Mouse (Mus musculus) midbrain, embryonic 12.5 days (tissue): ENCODE results near the gene Srsf6. TPM values are rescaled to one million over a fixed set of nuclear protein-coding genes. Genes with fewer than 3 reads are reported as not detected.

Experiments
- ATAC-seq: fragments of 200-750 bp; cut with Nextera tagmentation; 2 replicates; pipeline ENCODE4 v1.8.0; 2017; ENCODE audit warnings: low read depth, moderate TSS enrichment, moderate library complexity; ENCODE audit not compliant: low FRiP score
- H3K27ac ChIP-seq: fragments of 300-500 bp; sonication (generic); replicated peaks from 2 replicates; pipeline ENCODE4 v1.5.1; 2016; ENCODE audit warnings: mild to moderate bottlenecking
- H3K27me3 ChIP-seq: fragments of 300-500 bp; sonication (generic); 2 replicates; pipeline ENCODE4 v1.6.1; 2016; ENCODE audit warnings: mild to moderate bottlenecking
- H3K36me3 ChIP-seq: fragments of 300-500 bp; sonication (generic); 2 replicates; pipeline ENCODE4 v1.6.1; 2016
- H3K4me1 ChIP-seq: fragments of 300-500 bp; sonication (generic); 2 replicates; pipeline ENCODE4 v1.6.1; 2016
- H3K4me2 ChIP-seq: fragments of 300-500 bp; sonication (generic); replicated peaks from 2 replicates; pipeline ENCODE4 v1.6.1; 2016; ENCODE audit warnings: mild to moderate bottlenecking, moderate library complexity
- H3K4me3 ChIP-seq: fragments of 300-500 bp; sonication (generic); 2 replicates; pipeline ENCODE4 v1.5.1; 2016; ENCODE audit warnings: mild to moderate bottlenecking
- H3K9ac ChIP-seq: fragments of 300-500 bp; sonication (generic); replicated peaks from 2 replicates; pipeline ENCODE4 v1.6.1; 2016; ENCODE audit warnings: mild to moderate bottlenecking, moderate library complexity
- H3K9me3 ChIP-seq: fragments of 300-500 bp; sonication (generic); 2 replicates; pipeline ENCODE4 v1.6.1; 2016; ENCODE audit warnings: mild to moderate bottlenecking
- WGBS: fragments of 180-500 bp; shearing (Covaris S2); methylation state at CpG from one replicate; pipeline ENCODE4 v1.1.7; 2016; 5-methylcytosine and 5-hydroxymethylcytosine counted together
- polyA plus RNA-seq: library from polyadenylated mRNA; unstranded; fragments of >200 nt; fragmentation: Nextera tagmentation; extraction: Ambion mirVana; gene quantifications from 2 replicates; pipeline ENCODE4 v1.2.1, GENCODE M21; 2016

Srsf6 gene
- polyA plus RNA-seq, 1 experiment from 2014 or later: 267 TPM

- no peak overlapping the region for H3K27ac ChIP-seq
- no peak overlapping the region for H3K4me3 ChIP-seq
- no peaks in the 10 kb centered on the region for H3K9me3 ChIP-seq
- H3K4me1 ChIP-seq: peaks cover 10% of the 10 kb centered on the region
- ATAC-seq: no peak
- H3K4me2 ChIP-seq: no peak overlapping the region
- H3K27me3 ChIP-seq: 0 out of 2 replicates have a peak, but pooled peaks cover 4% of the 10 kb centered on the region
- H3K9ac ChIP-seq: no peak overlapping the region
- WGBS: 95% methylated on average over 3 of the region's 3 CpGs
- peaks cover 77% of the 10 kb centered on the region for H3K36me3 ChIP-seq
These were observed 4.4 kb downstream of the Srsf6 start for GRCm38 (mm10) chr2:162935700-162936099.

- peaks cover 14% of the 10 kb centered on the region for H3K4me1 ChIP-seq
- H3K4me3 ChIP-seq: no peak overlapping the region
- peaks cover 60% of the 10 kb centered on the region for H3K36me3 ChIP-seq
- H3K4me2 ChIP-seq: no peak overlapping the region
- H3K9me3 ChIP-seq: no peaks in the 10 kb centered on the region
- no peak overlapping the region for H3K27ac ChIP-seq
- H3K9ac ChIP-seq: no peak overlapping the region
- H3K27me3 ChIP-seq: peaks cover 36% of the 10 kb centered on the region
- ATAC-seq: no peak
- WGBS: 87% methylated on average over 1 of the region's 1 CpGs
These were observed 8.2 kb downstream of the Srsf6 start for GRCm38 (mm10) chr2:162939562-162939961.

DNA sequence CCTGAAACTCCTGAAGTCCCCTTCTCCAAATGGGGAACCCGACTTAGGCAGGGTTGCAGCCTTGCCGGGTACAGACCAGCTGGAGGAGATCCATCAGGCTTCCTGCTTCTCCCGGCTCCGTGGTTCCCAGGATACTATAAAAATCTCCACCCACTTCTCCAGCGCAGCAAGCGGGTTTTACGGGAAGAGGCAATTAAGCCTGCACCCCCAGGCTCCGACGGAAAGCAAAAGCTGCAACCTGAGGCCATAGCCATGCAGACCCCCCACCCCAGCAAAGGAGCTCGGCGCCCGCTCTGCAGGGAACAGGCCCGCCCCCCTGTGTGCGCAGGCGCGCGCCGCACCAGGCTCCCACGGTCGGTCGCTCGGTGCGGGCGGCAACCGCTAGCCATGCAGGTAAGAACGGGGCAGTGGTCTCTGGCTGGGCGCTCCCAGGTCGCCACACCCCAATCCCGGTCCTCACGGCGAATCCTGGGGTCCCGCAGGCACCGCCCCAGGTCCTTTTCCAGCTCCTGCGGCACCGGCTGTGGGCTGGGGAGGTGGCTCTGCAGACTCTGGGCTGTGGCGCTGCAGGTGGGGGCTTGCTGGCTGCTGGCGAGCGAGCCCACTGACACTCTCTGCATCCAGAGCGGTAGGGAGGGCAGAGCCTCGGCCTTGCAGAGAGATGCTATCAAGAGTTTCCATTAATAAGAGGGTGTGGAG, 12.0 kb downstream of the Srsf6 start, which contains the start of gene L3mbtl1:
TSS of gene L3mbtl1 (plus strand) at position 325 of the 699 bp plus-strand sequence.
- H3K9me3 ChIP-seq: no peaks in the 10 kb centered on the region
- peak within 1 kb of the TSS; percentile 68 for H3K9ac ChIP-seq
- peak within 1 kb of the TSS; percentile 97 for H3K4me2 ChIP-seq
- under 1% methylated on average over 40 of the region's 40 CpGs for WGBS
- H3K27me3 ChIP-seq: peaks cover 39% of the 10 kb centered on the region
- peak; percentile 59 for ATAC-seq
- H3K4me1 ChIP-seq: peaks cover 14% of the 10 kb centered on the region
- peaks cover 24% of the 10 kb centered on the region for H3K36me3 ChIP-seq
- no peak within 1 kb of the TSS for H3K27ac ChIP-seq
- peak within 1 kb of the TSS; percentile 56 for H3K4me3 ChIP-seq

- ATAC-seq: no peak
- H3K36me3 ChIP-seq: peaks cover 18% of the 10 kb centered on the region
- H3K4me1 ChIP-seq: peaks cover 14% of the 10 kb centered on the region
- peak overlapping the region; percentile 56 for H3K4me3 ChIP-seq
- H3K4me2 ChIP-seq: peak overlapping the region; percentile 97
- H3K27me3 ChIP-seq: peaks cover 39% of the 10 kb centered on the region
- no peaks in the 10 kb centered on the region for H3K9me3 ChIP-seq
- H3K27ac ChIP-seq: no peak overlapping the region
- WGBS: 8% methylated on average over 11 of the region's 11 CpGs
- 0 out of 2 replicates have a peak overlapping the region, but pooled peaks have one; percentile 24 for H3K9ac ChIP-seq
These were observed 12.6 kb downstream of the Srsf6 start for GRCm38 (mm10) chr2:162943931-162944330.

DNA sequence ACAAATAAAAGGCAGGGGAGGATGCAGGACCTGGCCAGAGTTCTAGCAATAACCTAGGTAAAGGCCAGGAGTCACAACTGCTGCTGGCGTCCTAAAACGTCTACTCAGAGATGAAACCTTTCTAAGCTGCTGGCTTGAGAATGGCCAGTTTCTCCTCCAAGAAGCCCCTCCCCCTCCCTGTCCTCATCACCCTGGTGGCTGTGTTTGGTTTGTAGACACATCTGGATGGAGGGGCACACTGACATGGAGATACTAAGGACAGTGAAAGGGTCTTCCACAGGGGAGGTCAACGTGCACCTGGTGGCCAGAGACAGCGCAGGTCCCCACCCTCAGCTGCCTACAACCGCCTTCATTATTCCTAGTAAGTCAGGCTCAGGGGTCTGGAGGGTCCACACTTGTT, 15.6 kb downstream of the Srsf6 start:
- H3K27me3 ChIP-seq: peaks cover 23% of the 10 kb centered on the region
- no peak overlapping the region for H3K4me2 ChIP-seq
- WGBS: 85% methylated on average over 5 of the region's 5 CpGs
- H3K9ac ChIP-seq: no peak overlapping the region
- no peaks in the 10 kb centered on the region for H3K36me3 ChIP-seq
- no peak overlapping the region for H3K4me3 ChIP-seq
- no peak overlapping the region for H3K27ac ChIP-seq
- ATAC-seq: no peak
- no peaks in the 10 kb centered on the region for H3K9me3 ChIP-seq
- peaks cover 14% of the 10 kb centered on the region for H3K4me1 ChIP-seq

DNA sequence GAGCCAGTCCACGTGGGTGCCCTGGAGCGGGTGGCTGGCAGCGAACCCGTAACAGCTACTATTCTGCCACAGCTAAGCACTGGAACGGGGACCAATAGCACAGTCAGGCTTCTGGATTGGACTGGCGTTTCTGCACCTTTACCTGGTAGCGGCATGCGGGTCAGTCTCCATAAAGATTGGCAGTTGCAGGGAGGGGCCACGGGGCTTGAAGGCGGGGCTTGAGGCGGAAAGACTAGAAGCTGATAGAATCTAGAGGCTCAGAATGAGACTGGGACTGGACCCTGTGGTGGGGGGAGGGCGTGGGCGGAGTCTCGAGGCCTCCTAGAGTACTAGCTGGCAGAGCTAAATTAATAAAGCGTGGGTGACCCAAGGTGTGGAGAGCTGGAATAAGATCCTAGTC, 16.4 kb downstream of the Srsf6 start:
- Histone ChIP-seq H3K27me3 (peaks cover 19% of the 10 kb centered on the region), H3K9me3 (no peaks in the 10 kb centered on the region), H3K27ac (no peak overlapping the region), H3K9ac (no peak overlapping the region), H3K4me1 (peaks cover 10% of the 10 kb centered on the region), H3K36me3 (no peaks in the 10 kb centered on the region), H3K4me3 (peak overlapping the region; percentile 15; the same call in 1 of the 2 replicates), H3K4me2 (peak overlapping the region; percentile 36)
- 41% methylated on average over 15 of the region's 15 CpGs for WGBS
- ATAC-seq: no peak

DNA sequence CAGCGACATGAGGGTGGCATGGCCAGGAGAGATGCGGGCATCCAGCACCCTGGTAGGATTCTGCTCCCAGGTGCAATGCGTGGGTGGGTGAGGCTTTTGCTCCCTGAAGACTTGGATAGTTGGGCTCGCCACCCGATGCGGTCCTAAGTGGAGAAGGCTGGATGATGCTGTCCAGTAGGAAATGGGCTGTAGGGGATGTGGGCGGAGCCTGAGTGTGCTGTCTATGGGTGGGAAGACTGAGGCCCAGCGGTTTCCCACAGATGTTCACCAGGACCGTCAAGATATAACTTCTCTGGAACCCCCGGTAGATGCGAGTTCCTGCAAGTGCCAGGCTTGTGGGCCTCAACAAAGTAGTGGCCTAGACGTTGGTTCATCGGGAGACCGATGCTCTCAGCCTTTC, 16.9 kb downstream of the Srsf6 start:
- Histone ChIP-seq H3K27me3 (peaks cover 15% of the 10 kb centered on the region), H3K4me2 (peak overlapping the region; percentile 36), H3K36me3 (no peaks in the 10 kb centered on the region), H3K9me3 (no peaks in the 10 kb centered on the region), H3K9ac (no peak overlapping the region), H3K27ac (no peak overlapping the region), H3K4me3 (peak overlapping the region; percentile 15; the same call in 1 of the 2 replicates), H3K4me1 (peaks cover 7% of the 10 kb centered on the region; the same call in 1 of the 2 replicates)
- ATAC-seq: no peak
- WGBS: 63% methylated on average over 14 of the region's 14 CpGs

DNA sequence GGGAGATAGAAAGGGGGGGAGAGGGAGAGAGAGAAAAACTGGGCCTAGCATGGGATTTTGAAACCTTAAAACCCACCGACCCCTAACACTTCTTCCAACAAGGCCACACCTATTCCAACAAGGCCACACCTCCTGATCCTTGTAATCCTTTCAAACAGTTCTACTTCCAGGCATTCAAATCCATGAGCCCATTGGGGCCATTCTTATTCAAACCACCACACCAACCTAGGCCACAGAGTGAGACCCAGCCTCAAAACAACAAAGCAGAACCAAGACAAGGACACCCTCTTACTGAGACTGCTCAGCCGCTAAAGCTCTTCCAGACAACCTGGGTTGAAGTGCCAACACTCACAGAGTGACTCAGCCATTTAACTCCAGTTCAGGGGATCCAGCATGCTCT, 19.4 kb downstream of the Srsf6 start:
- 90% methylated on average over 2 of the region's 2 CpGs for WGBS
- no peaks in the 10 kb centered on the region for H3K36me3 ChIP-seq
- no peak overlapping the region for H3K4me2 ChIP-seq
- H3K9ac ChIP-seq: no peak overlapping the region
- H3K4me3 ChIP-seq: no peak overlapping the region
- H3K4me1 ChIP-seq: no peaks in the 10 kb centered on the region
- ATAC-seq: no peak
- no peak overlapping the region for H3K27ac ChIP-seq
- H3K27me3 ChIP-seq: no peaks in the 10 kb centered on the region
- no peaks in the 10 kb centered on the region for H3K9me3 ChIP-seq

DNA sequence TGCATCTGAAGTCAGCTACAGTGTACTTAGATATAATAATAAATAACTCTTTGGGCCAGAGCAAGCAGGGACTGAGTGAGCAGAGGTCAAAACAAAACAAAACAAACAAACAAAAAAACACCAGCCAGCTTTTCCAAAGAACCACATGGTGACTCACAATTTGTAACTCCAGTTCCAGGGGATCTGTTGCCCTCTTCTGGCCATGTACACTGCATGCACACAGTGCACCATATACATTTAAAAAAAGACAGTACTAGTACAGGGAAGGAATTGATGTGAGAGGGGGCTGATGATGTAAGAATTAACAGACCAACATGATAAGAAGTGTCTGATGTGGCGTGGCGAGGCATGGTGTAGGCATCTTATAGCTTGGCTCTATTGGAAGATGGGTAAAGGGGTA, 25.5 kb downstream of the Srsf6 start:
- H3K27ac ChIP-seq: no peak overlapping the region
- H3K36me3 ChIP-seq: no peaks in the 10 kb centered on the region
- no peaks in the 10 kb centered on the region for H3K4me1 ChIP-seq
- ATAC-seq: no peak
- no peaks in the 10 kb centered on the region for H3K27me3 ChIP-seq
- no peak overlapping the region for H3K4me3 ChIP-seq
- no peak overlapping the region for H3K4me2 ChIP-seq
- H3K9ac ChIP-seq: no peak overlapping the region
- H3K9me3 ChIP-seq: no peaks in the 10 kb centered on the region
- 91% methylated on average over 2 of the region's 2 CpGs for WGBS

DNA sequence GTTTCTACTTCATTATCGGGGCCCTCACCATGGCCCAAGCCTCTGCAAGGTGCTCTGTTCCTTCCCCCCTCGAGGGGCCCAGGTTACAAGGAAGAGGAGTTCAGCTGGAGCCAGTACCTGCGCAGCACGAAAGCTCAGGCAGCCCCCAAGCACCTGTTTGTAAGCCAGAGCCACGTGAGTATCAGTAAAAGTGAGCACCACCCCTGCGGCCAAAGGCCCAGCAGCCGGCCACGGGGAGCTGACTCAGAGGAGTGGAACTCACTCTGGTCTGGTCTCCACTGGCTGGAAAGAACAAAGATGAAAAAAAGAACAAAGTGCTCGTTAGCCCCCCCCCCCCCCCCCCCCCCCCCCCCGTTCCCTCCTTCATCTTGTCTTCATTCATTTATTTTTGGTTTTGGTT, 30.0 kb downstream of the Srsf6 start:
- no peaks in the 10 kb centered on the region for H3K9me3 ChIP-seq
- H3K27ac ChIP-seq: no peak overlapping the region
- no peaks in the 10 kb centered on the region for H3K4me1 ChIP-seq
- H3K4me2 ChIP-seq: no peak overlapping the region
- H3K27me3 ChIP-seq: no peaks in the 10 kb centered on the region
- ATAC-seq: no peak
- no peak overlapping the region for H3K9ac ChIP-seq
- no peak overlapping the region for H3K4me3 ChIP-seq
- WGBS: 71% methylated on average over 8 of the region's 10 CpGs
- H3K36me3 ChIP-seq: no peaks in the 10 kb centered on the region

- H3K9me3 ChIP-seq: no peaks in the 10 kb centered on the region
- no peaks in the 10 kb centered on the region for H3K4me1 ChIP-seq
- no peak for ATAC-seq
- H3K27me3 ChIP-seq: no peaks in the 10 kb centered on the region
- H3K4me3 ChIP-seq: no peak overlapping the region
- 94% methylated on average over 2 of the region's 2 CpGs for WGBS
- no peaks in the 10 kb centered on the region for H3K36me3 ChIP-seq
- H3K9ac ChIP-seq: no peak overlapping the region
- H3K4me2 ChIP-seq: no peak overlapping the region
- H3K27ac ChIP-seq: no peak overlapping the region
These were observed 35.4 kb downstream of the Srsf6 start for GRCm38 (mm10) chr2:162966734-162967133.

DNA sequence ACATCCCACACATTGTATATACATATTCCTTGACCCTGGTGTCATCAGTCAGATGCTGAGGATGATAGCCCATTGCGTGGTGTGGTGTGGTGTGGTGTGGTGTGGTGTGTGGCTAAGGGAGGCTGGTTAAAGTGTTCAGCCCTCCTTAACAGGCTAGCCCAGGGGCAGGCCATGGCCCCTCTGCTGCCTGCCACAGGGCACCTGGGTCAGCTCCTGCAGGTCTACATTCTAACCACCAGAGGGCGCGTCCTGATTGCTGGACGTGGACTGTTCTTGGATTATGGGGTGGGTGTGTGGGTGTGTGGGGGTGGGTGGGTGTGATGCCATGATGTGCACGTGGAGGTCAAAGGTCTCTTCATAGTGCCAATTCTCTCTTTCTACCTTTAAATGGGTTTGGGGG, 37.0 kb downstream of the Srsf6 start:
- H3K4me3 ChIP-seq: no peak overlapping the region
- WGBS: 11% methylated on average over 5 of the region's 5 CpGs

More for the DNA sequence above, 37.0 kb downstream of the Srsf6 start:
- ATAC-seq: peak; percentile 30; the same call in 1 of the 2 replicates
- H3K27ac ChIP-seq: no peak overlapping the region
- H3K27me3 ChIP-seq: no peaks in the 10 kb centered on the region
- no peak overlapping the region for H3K9ac ChIP-seq
- no peaks in the 10 kb centered on the region for H3K9me3 ChIP-seq
- H3K4me2 ChIP-seq: no peak overlapping the region
- no peaks in the 10 kb centered on the region for H3K36me3 ChIP-seq
- H3K4me1 ChIP-seq: peaks cover 2% of the 10 kb centered on the region; the same call in 1 of the 2 replicates
